Mouse (Mus musculus) inflammation-experienced regulatory T-cells, adult 6 months (primary cell): ENCODE measurements at regions not wholly inside any gene's neighbourhood (a gene's known extent, or its start where the extent isn't known, plus 50 kb on each side); places are given as distances from the start of the nearest gene placed in this dataset.
"Not testable (repeated sequence)": the region's sequence is repeated elsewhere in the genome, so short reads cannot be mapped to it uniquely, and the experiment has no call there.

Source experiments
- ATAC-seq: one replicate; pipeline ENCODE4 v1.8.0; 2017

DNA sequence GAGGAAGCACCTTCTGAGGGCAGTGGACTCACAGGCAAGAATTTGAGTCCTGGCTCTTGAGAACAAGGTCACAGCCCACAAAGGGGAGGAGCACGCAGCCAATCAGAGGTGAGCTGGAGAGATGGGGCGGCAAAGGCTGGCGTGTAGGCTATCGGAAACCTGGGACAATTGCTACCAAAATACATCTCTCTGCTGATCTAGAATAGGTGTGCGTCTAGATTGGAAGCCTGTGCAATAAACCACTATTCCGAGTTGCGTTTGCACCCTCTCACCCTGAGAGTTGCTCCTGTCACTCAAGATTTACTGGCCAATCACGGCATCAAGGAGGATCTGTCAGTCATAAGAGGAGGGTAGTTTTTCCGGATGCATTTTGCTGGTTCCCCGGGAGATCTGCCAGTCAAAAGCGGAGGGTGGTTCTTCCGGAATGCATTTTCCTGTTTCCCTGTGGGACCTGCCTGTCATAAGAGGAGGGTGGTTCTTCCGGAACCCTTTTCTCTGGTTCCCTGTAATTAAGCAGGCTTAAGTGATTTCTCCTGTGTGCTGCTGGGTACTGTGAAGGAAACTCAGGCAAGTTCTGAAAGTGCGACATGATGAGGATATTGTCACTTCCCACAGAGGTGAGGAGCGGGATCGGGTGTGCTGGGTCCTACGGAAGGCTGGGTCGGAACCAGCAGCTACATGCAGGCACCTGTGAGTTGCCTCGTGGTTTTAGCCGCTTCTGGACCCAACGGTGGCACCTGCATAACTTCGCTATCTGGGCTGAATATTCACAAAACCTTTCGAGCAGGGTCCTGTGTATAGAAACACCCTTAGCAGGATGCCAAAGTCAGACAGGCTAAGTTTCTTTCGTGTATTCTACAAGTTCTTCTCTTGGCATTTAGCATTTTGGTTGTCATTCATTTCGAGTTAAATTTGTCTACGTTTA lies 112.6 kb upstream of the Zfp960 start:
- ATAC-seq: peak; percentile 100

DNA sequence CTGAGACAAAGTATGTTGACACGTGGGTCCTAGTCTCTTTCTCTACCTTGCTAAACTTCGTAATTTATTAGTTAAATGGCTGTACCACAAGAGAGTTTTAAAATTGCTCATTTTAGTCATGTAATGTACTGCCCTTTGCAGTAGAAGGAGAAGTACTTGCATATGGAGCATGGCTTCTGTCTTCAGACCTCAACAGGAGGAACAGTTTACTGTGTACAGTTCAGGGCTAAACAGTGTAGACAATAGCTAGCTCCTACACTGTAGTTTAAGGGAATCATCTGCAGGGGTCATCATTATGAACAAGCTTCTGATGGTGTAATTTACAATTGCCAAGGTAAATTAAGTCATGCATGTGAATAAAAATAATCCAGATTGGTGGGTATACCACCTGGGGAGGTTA lies 111.8 kb upstream of the Zfp960 start:
- ATAC-seq: not testable (repeated sequence)

DNA sequence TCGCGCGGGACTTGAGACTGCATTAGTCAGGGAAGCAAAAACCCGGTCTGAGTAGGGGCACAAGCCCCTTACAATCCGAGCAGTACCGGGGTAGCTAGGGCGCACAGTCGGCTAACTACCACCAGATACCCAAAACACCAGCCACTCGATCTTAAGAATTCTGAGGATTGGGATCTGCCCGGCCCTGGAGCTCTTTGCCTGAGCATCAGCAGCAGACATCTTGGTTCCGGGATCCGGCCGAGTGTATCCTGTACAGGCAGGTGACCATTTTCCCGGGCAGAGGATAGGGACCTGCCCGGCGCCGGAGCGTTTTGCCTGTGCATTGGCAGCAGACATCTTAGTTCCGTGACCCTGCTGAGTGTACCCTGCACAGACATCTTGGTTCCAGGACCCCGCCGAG lies 66.7 kb upstream of the Zfp960 start:
- ATAC-seq: not testable (repeated sequence)

DNA sequence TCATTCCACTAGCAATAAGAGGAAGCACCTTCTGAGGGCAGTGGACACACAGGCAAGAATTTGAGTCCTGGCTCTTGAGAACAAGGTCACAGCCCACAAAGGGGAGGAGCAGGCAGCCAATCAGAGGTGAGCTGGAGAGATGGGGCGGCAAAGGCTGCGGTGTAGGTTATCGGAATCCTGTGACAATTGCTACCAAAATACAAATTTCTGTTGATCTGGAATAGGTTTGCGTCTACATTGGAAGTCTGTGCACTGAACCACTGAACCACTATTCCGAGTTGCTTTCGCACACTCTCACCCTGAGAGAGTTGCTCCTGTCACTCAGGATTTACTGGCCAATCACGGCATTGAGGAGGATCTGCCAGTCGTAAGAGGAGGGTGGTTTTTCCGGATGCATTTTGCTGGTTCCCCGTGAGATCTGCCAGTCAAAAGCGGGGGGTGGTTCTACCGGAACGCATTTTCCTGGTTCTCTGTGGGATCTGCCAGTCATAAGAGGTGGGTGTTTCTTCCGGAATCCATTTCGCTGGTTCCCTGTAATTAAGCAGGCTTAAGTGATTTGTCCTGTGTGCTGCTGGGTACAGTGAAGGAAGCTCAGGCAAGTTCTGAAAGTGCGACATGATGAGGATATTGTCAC lies 59.2 kb upstream of the Zfp960 start:
- peak; percentile 100 for ATAC-seq

DNA sequence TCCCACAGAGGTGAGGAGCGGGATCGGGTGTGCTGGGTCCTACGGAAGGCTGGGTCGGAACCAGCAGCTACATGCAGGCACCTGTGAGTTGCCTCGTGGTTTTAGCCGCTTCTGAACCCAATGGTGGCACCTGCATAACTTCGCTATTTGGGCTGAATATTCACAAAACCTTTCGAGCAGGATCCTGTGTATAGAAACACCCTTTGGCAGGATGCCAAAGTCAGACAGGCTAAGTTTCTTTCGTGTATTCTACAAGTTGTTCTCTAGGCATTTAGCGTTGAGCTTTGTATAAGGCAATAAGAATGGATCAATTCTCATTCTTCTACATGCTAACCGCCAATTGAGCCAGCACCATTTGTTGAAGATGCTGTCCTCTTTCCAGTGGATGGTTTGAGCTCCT lies 58.6 kb upstream of the Zfp960 start:
- ATAC-seq: not testable (repeated sequence)
